Mouse (Mus musculus): Measurements from ENCODE around the gene Adamts6. TPM values are rescaled to one million over a fixed set of nuclear protein-coding genes. Genes with fewer than 3 reads are reported as not detected.

The Adamts6 gene
- polyA plus RNA-seq, 1 experiment, result 2.6 TPM

DNA sequence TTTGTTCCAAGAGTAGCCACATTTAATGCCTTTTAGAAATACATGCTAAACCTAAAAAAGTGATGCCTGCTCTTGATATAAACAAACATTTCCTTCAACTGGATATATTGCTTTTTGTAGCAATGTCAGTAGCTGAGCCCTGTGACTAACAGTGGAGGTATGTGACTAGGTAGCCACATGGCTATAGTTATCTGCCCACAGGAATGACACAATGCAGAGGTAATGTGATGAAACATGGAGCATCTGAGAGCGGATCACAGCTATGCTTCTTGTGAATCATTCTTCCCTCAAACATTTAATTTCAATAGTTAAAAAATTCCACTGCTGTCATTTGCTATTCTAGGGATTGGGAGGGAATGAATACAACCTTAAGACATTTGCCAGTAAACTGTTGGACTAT is 172.7 kb downstream of the Adamts6 start:
- no peak for DNase-seq (ENCODE audit: low read depth)

DNA sequence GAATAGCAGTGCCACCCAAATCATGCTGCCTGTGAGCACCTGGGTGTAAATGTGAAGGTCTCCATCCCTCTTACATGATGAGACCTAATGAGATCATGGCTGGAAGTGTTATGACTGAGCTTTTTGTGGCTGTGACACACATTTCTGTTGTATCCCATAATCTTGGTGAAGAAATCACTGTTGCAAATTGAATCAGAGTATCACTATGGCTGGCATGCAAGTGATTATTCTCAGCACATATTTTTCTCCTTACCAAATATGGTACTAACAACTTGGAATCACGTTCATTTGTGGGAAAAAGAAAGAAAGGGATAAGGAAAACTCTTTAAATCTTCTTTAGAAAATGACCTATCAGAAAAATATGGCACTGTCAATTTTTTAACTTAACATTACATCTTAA is 180.4 kb downstream of the Adamts6 start:
- DNase-seq (ENCODE audit: low read depth), result no peak

DNA sequence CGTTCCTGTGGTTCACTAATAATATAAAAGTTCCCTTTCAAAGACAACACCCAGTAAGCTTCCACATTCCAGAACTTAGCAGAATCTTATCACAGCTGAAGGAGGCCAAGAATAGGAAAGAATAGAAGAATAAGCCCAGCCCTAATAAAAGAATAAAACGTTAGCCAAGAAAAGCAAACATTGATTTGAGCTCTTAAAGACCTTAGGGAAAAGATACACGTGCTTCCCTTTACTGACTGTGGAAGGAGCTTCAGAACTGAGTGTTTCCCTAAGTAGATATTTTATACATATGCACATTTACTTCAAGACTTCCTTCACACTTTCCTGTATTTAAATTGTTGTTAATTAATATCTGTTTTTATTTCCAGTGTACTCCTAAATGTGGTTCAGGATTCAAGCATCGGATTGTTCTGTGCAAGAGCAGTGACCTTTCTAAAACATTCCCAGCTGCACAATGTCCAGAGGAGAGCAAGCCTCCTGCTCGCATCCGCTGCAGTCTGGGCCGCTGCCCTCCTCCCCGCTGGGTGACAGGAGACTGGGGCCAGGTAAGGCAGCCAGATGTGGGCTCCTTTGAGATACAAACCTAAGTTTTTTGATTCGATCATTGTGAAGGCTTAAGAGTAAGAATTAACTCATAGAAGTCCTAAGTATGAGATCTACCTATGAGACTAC is 188.8 kb downstream of the Adamts6 start:
- no peak for DNase-seq (ENCODE audit: low read depth)

DNA sequence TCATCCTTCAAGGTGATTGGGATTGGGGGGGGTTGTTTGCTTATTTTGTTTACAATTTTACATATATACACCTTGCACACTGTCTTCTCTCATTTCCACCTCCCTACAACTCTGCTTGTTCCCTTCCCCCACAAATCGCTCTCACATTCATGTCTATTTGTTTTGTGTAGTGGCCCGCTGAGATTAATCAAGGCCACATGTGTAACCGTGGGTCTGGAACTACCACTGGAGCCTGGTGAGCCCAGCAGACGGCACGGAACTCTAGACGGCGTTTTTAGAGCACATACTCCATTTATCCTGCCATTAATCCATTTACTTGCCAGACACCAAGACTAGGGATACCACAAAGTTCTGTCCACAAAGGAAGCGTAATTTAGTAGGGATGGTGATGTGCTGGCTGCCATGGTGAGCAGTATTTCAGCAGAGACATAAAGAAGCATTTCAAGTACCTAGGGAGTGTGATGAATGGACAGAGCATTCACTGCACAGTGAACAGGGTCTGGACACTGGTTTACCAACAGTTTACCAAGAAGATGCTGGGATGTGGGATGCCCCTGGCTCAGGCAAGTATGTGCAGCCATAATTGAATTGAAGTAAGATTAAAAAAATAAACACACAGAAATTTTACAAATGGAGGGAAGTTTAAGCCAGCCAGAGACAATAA is 194.9 kb downstream of the Adamts6 start:
- no peak for DNase-seq (ENCODE audit: low read depth)

DNA sequence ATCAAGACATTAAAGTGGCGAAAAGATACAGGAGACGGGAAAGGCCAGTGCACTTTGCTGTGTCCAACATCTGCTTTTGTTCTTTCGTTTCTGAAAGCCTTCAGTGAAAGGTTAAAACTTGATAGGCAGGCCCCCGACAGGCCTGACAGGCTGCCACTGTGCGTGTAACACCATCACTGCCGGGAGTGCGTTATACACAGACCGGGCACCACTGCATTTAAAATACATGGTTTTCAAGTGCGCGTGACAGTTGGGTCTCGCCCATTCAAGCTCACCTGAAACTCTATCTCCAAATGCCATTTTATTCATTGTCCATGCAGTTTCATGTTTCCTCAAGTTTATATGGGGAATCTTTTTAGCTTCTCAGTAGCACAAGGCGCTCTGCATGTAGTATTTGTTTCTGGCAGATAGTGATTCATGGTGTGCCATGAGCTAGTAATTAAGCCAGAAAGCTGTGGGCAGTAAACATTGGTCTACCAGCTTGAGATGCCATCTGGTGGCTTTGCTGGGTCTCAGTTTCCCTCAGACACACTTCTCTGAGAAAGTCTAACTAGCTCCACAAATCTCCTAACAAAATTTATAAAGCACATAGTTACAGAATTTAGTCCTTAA is 195.6 kb downstream of the Adamts6 start:
- no peak for DNase-seq (ENCODE audit: low read depth)

DNA sequence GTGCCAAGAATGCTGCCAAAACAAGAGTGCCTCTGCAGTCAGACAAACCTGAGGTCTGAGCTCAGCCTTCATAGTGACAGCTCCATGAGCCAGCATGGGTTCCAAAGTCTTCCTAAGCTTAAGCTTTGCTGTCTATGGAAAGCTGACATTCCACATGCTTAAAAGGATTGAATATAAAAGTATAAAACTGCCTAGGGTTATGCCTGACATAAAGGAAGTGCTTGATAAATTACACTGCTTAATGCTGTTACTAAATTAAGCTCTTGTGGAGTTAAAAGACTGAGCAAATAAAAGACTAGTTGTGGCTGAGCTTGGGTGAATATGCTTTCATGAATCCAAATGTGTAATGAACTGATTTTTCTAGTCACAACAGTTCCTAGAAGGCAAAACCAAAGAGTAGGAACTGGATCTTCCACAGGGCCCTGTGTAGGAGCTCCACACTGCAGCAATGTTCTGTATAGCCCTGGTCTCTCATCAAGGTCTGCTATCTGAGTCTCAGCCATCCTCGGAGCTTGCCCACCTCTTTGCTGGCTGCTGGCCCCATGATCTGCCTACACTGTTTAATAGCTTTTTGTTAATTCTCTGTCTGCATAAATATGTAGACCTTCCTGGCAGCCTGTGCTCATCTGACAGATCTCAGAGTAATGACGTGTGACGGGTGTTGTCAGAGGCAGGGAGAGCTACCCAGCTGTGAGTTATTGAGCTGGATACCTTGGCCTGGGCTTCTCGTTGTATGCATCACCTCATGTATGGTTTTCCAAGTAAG is 203.6 kb downstream of the Adamts6 start:
- DNase-seq (ENCODE audit: low read depth), result no peak

DNA sequence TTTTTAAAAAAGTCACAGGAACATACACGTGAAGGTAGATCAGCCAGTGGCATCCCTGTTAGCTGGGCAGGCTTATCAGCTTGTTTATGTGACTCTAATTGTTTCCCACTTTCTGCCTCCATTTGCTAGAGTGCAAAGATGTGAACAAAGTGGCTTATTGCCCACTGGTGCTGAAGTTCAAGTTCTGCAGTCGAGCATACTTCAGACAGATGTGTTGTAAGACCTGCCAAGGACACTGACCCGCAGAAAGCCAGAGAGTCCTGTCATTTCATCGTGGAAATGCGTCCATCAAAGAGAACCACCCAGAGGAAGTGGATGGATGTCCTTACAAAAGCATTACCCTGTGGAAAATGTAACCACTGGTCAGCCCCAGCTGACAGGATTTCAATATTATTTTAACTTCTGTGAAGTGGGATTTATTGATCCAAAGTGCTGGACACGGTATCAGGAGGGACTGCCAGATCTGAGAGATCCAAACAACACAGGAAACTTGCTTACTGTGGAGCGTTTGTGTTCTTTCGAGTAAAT is 205.9 kb downstream of the Adamts6 start:
- no peak for DNase-seq (ENCODE audit: low read depth)

DNA sequence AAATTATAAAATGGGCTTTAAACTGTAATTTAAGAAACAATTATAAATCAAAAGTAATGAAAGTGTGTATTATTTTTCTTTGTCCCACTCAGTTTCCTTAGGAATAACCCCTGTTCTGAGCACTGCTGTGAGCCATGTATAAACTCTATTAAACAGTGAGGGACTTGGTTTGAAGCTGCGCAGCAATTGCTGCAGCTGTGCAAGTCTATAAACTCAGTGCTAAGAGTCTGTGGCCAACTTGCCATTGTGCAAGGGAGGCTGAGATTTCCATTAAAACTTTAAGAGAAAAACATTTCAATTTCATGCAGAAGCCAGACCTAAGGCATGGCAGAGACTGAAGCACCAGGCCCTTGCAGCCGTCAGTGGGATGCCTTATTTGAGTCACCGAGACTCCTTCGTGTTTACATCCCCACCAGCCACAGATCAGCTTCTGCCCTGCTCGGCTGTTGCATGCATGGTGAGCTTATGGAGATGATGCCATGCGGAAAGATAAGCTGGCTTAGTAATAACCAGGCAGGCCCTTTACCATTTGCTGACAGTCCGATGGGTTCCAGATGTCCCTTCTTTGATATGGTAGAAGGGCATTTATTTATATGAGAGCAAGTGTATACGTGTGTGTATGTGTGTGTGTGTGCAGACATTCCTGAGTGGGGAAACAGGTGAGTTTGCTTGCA is 206.7 kb downstream of the Adamts6 start:
- no peak for DNase-seq (ENCODE audit: low read depth)

DNA sequence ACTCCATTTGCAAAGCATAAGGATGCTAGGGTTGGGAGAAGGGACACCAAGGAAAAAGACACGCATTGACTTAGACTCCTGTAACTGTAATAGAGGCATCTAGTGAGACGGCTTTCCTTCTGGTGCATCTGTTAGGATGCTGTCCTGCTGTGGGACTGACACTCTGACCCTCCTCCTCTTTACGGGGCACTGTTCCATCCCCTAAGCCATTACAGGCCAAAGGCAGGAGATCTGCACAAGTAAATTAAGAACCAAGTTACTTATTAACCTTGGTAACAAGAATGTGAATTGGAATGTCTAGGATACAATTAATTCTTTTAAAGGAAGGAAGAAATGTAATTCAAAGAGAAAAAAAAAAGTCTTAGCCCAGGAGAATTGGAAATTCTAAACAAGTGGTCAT is 210.0 kb downstream of the Adamts6 start:
- DNase-seq (ENCODE audit: low read depth), result no peak

DNA sequence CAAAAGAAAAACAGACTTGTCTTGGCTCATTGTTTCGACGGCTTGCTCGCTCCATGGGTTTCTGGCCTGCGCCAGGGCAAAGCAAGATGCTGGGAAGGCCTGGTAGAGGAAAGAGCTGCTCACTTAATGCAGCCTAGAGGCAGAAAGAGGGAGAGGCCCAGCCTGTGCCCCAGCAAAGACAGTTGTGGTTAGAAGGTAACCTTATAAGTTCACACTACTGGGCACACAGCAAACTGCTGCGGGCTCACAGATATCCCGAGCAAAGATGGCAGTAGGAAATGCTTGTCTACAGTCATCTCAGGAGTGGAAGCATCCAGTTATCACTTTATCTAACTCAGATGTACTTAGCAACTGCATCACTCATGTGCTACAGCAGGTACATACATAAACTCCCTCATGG is 211.0 kb downstream of the Adamts6 start:
- no peak for DNase-seq (ENCODE audit: low read depth)

DNA sequence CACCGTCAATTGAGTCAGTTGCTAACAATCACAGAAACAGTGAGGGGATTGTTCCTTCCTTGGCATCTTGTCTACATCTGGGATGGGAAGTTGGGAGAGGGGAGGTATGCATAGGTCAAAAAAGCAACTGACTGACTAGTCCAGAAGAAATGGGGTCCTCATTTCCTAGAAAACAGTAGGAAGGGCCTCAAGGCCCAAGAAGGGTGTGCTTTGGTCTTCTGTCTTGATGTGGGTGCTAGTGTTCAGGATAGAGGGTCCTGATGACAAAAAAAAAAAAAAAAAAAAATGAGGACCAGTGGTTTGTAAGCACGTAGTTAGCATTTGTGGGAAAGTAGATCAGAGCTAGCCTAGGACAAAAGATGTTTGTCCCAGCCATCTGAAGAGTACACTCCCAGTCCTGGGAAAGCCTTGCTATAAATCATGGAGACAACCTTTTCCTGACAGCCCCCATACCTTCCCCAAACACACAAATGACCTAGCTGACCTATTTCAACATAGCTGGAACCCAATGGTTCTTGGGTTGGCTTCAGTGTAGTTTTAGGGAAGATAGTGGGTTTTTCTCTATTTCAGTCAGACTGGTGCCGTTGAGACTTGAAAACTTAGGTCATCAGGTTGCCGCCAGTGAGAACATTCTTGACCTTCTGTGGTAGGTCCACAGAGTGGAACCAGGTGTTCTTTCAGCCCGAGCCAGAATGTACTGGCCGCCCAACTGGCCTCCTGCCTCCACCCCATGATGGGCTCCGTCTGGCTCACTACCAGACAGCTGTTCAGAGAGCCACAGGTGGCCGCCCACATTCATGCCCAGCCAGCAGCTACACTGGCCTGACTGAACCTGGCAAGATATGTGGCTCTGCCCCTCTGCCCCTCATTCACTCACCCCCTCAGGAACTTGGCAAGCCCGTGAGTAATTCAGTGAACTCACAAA is 211.7 kb downstream of the Adamts6 start:
- DNase-seq (ENCODE audit: low read depth), result no peak

DNA sequence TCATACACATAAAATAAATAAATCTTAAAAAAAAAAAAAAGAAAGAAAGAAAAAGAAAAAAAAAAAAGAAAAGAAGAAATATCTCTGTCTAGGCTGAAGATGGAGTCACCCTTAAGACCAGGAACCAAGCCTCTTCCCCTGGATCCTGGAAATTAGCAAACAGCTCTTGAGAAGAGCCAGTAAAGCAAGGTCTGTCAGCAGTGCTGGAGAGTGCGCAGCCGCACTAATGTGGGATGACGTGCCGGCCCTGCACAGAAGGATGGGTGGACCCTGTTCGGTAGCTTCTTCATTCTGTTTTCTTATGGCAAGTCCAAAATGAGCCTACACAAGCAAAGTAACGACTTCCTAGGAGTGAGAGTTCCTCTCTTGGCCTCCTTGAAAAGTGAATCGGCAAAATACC is 214.8 kb downstream of the Adamts6 start:
- no peak for DNase-seq (ENCODE audit: low read depth)

DNA sequence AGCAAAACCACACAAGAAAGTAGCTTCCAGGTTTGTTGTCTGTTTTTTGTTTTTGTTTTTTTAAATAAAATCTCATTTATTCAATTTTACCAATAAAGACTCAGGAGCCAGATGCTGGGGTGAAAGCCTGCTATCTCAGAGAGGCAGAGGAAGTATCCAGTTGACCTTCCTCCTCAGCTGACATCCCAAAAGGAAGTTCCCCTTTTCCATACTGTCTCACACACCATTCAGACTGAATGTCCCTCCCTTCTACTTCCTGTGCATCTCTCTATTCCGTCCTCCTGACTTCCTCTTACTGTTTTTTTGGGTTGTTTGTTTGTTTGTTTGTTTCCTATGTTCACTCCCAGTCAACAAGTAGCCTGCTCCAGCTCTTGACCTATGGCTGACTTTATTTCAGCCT is 216.4 kb downstream of the Adamts6 start:
- DNase-seq (ENCODE audit: low read depth), result no peak

DNA sequence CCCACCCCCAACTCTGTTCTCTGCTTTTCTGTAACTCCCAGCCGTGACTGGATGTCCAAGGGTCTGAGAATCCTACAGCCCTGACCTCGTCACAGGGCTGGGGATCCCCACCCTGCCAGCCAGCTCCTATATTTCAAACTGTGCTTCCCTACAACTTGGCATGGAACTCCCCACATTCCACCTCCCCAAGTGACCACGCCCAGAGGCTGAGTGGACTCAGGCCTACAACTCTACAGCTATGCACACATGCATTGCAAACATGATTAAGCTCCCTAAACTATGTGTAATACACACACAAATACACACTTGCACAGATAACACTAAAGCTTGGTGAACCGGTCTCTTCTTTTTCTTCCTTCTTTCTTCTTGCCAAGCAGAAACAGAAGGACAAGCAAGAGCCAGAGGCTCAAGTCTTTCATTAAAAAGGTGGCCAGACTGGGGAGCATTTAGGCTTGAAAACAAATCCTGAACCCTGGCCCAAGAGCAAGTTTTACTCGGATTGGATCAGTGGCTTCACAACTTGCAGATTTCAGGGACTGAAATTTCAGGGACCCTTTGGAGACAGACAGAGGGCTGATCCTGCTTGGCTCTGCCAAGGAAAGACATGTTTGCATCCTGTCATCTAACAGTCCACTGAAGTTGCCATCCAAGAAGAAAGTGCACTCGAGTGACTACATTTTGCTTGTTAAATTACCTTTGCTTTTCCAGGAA is 218.7 kb downstream of the Adamts6 start:
- no peak for DNase-seq (ENCODE audit: low read depth)

DNA sequence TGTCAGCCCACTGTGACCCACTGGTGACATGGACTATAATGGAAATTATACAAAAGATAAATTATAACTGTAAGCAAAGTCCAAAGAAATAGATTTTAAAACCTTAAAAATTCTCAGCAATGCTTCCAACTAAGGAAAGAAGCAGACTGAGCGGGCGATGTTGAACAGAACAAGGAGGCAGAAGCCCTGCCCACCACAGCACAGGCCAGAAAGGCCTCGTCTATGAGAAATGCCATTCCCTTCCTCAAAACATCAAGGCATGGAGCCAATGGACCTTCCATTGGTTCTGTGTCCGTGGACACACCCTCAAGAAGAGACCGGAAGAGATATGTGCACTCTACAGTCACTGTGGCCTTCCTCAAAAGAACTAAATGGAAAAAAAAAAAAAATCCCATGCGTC is 220.0 kb downstream of the Adamts6 start:
- no peak for DNase-seq (ENCODE audit: low read depth)

DNA sequence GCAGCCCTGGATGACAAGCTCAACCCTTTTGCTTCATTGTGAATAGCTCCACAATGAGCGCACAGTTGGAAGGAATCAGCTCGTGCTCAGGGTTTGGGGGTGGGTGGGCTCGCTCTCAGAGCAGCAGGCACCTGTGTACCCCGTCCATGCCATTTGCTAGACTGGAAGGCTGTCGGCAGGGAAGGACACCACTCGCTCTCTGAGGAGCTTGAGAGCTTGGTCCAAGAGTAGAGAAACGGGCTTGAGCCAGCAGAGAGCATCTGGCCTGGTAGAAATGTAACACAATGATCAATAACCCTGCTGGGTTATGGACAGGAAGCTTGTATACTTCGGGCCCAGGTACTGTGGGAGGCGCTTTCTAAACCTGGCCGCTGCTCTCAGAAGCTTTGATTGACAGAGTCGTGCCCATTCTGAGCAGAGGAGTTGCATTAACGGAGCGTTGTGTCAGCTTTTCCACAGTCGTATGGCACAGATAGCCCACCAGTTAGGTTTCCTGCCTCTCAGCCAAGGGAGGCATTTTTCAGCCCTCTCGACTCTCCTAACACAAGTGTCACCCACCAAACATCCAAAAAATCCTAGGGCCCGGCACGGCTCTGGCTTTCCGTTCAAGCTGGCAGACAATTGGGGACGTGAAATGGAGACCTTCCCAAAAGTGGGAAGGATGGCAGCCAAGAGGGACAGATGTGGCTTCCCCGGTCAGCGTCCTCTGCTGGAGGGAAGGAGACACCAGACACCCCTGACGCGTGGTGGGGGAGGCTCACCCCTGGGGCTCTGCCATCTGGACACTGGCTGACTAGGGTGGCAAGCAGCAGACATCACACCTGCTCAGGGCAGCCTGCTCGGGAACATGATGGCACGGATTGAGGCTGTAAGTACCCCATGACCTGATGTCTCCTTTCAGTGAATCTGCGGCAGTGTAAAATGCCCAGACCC is 222.2 kb downstream of the Adamts6 start:
- no peak for DNase-seq (ENCODE audit: low read depth)

DNA sequence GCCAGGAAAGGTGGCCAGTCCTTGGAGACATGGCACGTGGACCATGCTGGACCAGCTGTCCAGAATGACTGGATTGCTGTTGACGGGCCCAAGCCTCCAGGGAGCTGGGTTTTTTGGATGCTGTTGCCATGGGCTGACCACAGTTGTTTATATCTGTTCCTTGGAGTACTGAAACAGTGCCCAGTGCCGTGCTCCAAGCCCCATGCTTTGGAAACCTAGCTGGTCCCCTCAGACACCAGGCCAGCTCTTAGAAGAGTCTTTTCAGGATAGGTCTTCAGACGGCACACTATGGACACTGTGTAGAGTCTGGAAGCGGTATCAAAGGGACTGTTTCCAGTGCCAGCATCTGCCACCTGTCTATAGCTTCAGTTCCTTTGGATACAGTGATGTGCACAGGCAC is 223.1 kb downstream of the Adamts6 start:
- DNase-seq (ENCODE audit: low read depth), result no peak

DNA sequence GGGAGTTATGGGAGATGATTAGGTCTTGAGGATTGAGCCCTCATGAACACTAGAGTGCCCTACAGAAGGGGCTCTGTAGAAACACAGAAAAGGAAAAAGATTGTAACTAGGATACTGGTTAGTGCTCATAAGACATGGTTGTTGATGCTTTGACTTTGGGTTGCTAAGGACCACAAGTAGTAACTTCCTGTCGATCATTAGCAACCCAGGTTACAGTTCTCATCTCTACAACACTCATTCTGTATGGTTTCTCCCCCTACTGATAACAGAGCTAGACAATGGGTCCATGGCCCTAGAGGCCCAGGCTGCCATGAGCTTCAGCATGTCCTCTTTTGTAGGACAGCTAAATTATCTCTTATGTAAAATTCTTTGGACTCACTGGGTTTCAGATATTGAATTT is 227.4 kb downstream of the Adamts6 start:
- no peak for DNase-seq (ENCODE audit: low read depth)

DNA sequence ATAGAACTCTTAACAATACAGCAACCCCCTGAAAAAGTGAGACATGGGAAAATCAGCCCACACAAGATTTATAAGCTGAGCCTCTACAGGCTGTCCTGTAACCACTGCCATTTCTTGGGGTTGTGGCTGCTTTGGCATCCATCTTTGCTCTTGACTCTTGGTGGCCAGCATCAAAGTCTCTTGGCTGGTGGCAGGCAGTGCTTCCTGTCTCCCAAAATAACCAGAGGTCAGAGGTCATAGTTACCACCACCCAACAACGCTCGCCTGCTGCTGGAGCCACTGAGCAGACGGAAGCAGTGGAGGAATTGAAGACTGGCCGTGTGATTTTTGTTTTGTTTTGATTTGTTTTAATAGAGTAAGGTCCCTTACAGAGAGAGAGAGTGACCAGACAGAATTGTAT is 228.5 kb downstream of the Adamts6 start:
- no peak for DNase-seq (ENCODE audit: low read depth)

Data from gonadal fat pad, adult 2 months (tissue).